Mouse (Mus musculus): ENCODE measurements around the gene Samd4. TPM values are rescaled to one million over a fixed set of nuclear protein-coding genes. Genes with fewer than 3 reads are reported as not detected.

Gene Samd4
- polyA plus RNA-seq, 1 experiment = 3.9 TPM

DNA sequence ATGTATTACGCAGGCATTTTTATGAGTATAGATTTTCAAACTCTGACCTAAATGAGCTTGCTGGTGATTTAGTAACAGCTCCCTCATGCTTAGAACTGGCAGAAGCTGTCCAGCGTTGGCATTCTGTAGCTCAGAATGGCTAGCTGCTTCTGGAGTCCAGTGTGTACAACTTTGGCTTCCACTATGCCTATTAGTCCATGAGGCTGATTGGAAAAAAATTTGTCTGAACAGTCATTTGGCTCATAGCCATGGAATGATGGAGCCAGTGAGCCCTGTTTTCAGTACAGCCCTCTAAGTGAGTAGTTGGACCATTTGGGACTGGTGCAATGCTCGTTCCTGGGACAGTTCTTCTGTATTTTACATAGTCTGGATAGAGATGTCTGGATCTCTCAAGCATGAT is 34.9 kb downstream of the Samd4 start:
- Histone ChIP-seq H3K36me3 (ENCODE audit: control insufficient read depth, insufficient read depth, low read length) (no peaks in the 10 kb centered on the region), H3K27ac (ENCODE audit: insufficient read depth, low read depth, low read length) (no peak overlapping the region), H3K4me1 (ENCODE audit: control insufficient read depth, insufficient read depth, low read length) (peaks cover 6% of the 10 kb centered on the region; the same call in 1 of the 2 replicates), H3K27me3 (replicated peaks; ENCODE audit: control insufficient read depth, insufficient read depth, low read length) (no peaks in the 10 kb centered on the region), H3K4me3 (ENCODE audit: insufficient read depth, low read depth, low read length) (no peak overlapping the region)
- 89% methylated on average over 3 of the region's 3 CpGs for WGBS
- no peak for DNase-seq
- TF ChIP-seq CTCF (conservative IDR thresholded peaks at IDR 0.05; ENCODE audit: insufficient read depth, insufficient read length, low read depth, low read length) = no peak

DNA sequence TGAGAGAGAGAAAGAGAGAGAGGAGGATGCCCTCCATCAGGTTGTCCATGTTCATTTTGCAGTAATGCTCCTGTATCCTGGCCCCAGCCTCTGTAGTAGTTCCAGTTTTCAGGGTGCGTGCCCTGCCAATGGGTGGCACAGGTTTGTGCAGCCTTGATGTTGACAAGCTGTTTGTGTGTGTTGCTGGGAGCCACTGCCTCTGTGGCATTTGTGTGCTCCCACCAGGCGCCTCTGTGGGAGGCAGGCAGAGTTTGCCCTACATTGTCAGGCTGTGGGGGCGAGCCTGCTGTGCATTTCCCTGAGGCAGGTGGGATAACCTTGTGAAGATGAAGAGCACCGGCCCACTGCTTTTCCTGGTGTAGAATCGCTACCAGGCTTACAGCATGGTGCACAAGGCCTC is 37.8 kb downstream of the Samd4 start:
- WGBS = 77% methylated on average over 5 of the region's 5 CpGs
- no peak for DNase-seq
- Histone ChIP-seq H3K36me3 (ENCODE audit: control insufficient read depth, insufficient read depth, low read length) (no peaks in the 10 kb centered on the region), H3K27me3 (replicated peaks; ENCODE audit: control insufficient read depth, insufficient read depth, low read length) (no peaks in the 10 kb centered on the region), H3K4me1 (ENCODE audit: control insufficient read depth, insufficient read depth, low read length) (0 out of 2 replicates have a peak, but pooled peaks cover 2% of the 10 kb centered on the region), H3K4me3 (ENCODE audit: insufficient read depth, low read depth, low read length) (no peak overlapping the region), H3K27ac (ENCODE audit: insufficient read depth, low read depth, low read length) (no peak overlapping the region)
- TF ChIP-seq CTCF (conservative IDR thresholded peaks at IDR 0.05; ENCODE audit: insufficient read depth, insufficient read length, low read depth, low read length) (no peak), POLR2A (IDR thresholded peaks at IDR 0.05; ENCODE audit: low read depth, low read length) (no peak)

DNA sequence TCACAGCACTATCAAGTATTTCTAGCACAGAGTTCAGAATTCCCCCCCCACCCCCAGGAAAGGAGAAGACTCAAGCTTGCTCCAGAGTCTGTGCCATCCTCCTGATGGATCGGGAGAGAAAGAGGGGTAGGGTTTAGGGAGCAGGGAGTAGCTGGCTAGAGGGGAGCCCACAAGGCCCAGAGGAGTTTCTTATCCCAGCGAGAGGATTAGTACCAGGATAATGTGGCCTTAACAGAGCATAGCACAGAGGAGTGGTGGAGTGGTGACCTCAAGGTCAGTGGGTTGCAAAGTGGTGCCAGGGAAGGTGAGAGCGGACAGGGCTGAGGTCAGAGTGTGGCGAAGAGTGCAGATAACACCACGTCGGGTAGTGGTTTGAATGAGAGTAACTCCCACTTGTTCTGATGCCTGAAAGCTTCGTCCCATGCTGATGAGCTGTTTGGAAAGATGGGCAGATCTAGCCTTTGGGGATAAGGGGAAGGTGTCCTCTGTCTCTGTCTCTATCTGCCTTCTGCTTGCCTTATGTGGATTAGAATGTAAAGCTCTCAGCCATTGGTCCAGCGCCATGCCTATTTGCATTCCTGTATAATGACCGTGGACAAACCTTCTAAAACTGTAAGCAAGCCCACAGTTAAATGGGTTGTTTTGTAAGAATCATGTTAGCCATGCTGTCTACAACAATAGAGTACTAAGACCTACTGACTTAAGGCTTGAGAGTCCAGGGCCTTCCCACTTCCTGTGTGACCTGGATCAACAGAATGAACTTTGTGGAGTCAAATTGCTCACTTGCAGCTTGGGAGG is 38.7 kb downstream of the Samd4 start:
- Histone ChIP-seq H3K27me3 (replicated peaks; ENCODE audit: control insufficient read depth, insufficient read depth, low read length) (no peaks in the 10 kb centered on the region), H3K4me3 (ENCODE audit: insufficient read depth, low read depth, low read length) (no peak overlapping the region), H3K4me1 (ENCODE audit: control insufficient read depth, insufficient read depth, low read length) (0 out of 2 replicates have a peak, but pooled peaks cover 2% of the 10 kb centered on the region), H3K27ac (ENCODE audit: insufficient read depth, low read depth, low read length) (no peak overlapping the region), H3K36me3 (ENCODE audit: control insufficient read depth, insufficient read depth, low read length) (no peaks in the 10 kb centered on the region)
- WGBS = 86% methylated on average over 9 of the region's 9 CpGs
- no peak for DNase-seq
- TF ChIP-seq POLR2A (IDR thresholded peaks at IDR 0.05; ENCODE audit: low read depth, low read length) (no peak), CTCF (conservative IDR thresholded peaks at IDR 0.05; ENCODE audit: insufficient read depth, insufficient read length, low read depth, low read length) (no peak)

DNA sequence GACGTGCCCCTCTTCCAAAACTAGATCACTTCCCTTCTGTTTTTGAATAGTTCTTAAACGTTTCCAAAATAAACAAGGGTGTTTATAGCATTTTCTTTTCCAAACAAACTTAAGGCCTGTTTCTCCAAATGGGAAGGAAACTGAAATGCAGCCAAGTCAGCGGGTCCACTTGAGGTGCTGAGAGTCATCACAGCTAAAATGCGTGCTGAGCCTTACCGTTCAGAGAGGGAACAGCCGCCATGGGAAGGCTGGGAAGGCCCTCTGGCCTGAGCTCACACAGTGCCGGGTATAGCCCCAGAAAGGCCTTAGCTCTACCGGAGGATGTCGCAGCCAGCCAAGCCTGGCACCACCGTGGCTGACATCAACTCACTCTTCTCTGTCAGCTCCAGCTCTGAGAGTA is 41.3 kb downstream of the Samd4 start:
- Histone ChIP-seq H3K4me3 (ENCODE audit: insufficient read depth, low read depth, low read length) (no peak overlapping the region), H3K36me3 (ENCODE audit: control insufficient read depth, insufficient read depth, low read length) (no peaks in the 10 kb centered on the region), H3K4me1 (ENCODE audit: control insufficient read depth, insufficient read depth, low read length) (0 out of 2 replicates have a peak, but pooled peaks cover 2% of the 10 kb centered on the region), H3K27ac (ENCODE audit: insufficient read depth, low read depth, low read length) (peak overlapping the region; percentile 66; the same call in 1 of the 2 replicates), H3K27me3 (replicated peaks; ENCODE audit: control insufficient read depth, insufficient read depth, low read length) (no peaks in the 10 kb centered on the region)
- whole genome bisulfite sequencing = 64% methylated on average over 10 of the region's 10 CpGs
- DNase-seq = peak; percentile 70
- TF ChIP-seq CTCF (conservative IDR thresholded peaks at IDR 0.05; ENCODE audit: insufficient read depth, insufficient read length, low read depth, low read length) (no peak), POLR2A (IDR thresholded peaks at IDR 0.05; ENCODE audit: low read depth, low read length) (no peak)

- no peak for DNase-seq
- whole genome bisulfite sequencing = 71% methylated on average over 5 of the region's 5 CpGs
- Histone ChIP-seq H3K36me3 (ENCODE audit: control insufficient read depth, insufficient read depth, low read length) (no peaks in the 10 kb centered on the region), H3K4me3 (ENCODE audit: insufficient read depth, low read depth, low read length) (no peak overlapping the region), H3K4me1 (ENCODE audit: control insufficient read depth, insufficient read depth, low read length) (0 out of 2 replicates have a peak, but pooled peaks cover 2% of the 10 kb centered on the region), H3K27me3 (replicated peaks; ENCODE audit: control insufficient read depth, insufficient read depth, low read length) (no peaks in the 10 kb centered on the region), H3K27ac (ENCODE audit: insufficient read depth, low read depth, low read length) (no peak overlapping the region)
- TF ChIP-seq CTCF (conservative IDR thresholded peaks at IDR 0.05; ENCODE audit: insufficient read depth, insufficient read length, low read depth, low read length) (no peak), POLR2A (IDR thresholded peaks at IDR 0.05; ENCODE audit: low read depth, low read length) (no peak)
Measured at GRCm38 (mm10) chr14:46924422-46924821, 41.8 kb downstream of the Samd4 start.

DNA sequence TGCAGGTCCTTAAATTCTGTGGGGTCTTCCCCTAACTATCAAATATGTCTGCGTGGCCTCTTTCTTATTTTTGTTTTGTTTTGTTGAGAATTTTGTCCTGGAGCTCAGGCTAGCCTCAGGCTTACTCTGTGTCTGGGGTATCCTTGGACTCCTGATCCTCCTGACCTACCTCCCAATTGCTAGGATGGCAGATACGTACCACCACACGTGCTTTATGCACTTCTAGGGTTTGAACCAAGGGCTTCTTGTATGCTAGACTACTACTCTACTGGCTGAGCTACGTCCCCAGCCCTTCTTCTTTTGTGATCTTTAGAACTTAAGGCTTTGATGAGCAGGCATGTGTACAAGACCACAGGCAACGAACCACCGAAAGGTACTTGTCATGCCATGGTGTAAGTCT is 45.9 kb downstream of the Samd4 start:
- WGBS = 98% methylated on average over 6 of the region's 6 CpGs
- TF ChIP-seq POLR2A (IDR thresholded peaks at IDR 0.05; ENCODE audit: low read depth, low read length) = no peak
- TF ChIP-seq CTCF (conservative IDR thresholded peaks at IDR 0.05; ENCODE audit: insufficient read depth, insufficient read length, low read depth, low read length) = no peak
- Histone ChIP-seq H3K4me3 (ENCODE audit: insufficient read depth, low read depth, low read length) (no peak overlapping the region), H3K27ac (ENCODE audit: insufficient read depth, low read depth, low read length) (no peak overlapping the region), H3K27me3 (replicated peaks; ENCODE audit: control insufficient read depth, insufficient read depth, low read length) (no peaks in the 10 kb centered on the region), H3K36me3 (ENCODE audit: control insufficient read depth, insufficient read depth, low read length) (no peaks in the 10 kb centered on the region), H3K4me1 (ENCODE audit: control insufficient read depth, insufficient read depth, low read length) (0 out of 2 replicates have a peak, but pooled peaks cover 4% of the 10 kb centered on the region)
- no peak for DNase-seq

GRCm38 (mm10) chr14:46932121-46932520 is 49.5 kb downstream of the Samd4 start:
- H3K4me1 ChIP-seq (ENCODE audit: control insufficient read depth, insufficient read depth, low read length) = 0 out of 2 replicates have a peak, but pooled peaks cover 4% of the 10 kb centered on the region
- no peaks in the 10 kb centered on the region for H3K27me3 ChIP-seq (replicated peaks; ENCODE audit: control insufficient read depth, insufficient read depth, low read length)
- no peak for DNase-seq
- no peak overlapping the region for H3K4me3 ChIP-seq (ENCODE audit: insufficient read depth, low read depth, low read length)
- H3K27ac ChIP-seq (ENCODE audit: insufficient read depth, low read depth, low read length) = no peak overlapping the region
- H3K36me3 ChIP-seq (ENCODE audit: control insufficient read depth, insufficient read depth, low read length) = no peaks in the 10 kb centered on the region
- TF ChIP-seq CTCF (conservative IDR thresholded peaks at IDR 0.05; ENCODE audit: insufficient read depth, insufficient read length, low read depth, low read length) (no peak), POLR2A (IDR thresholded peaks at IDR 0.05; ENCODE audit: low read depth, low read length) (no peak)
- 91% methylated on average over 13 of the region's 13 CpGs for WGBS

Data from kidney, adult 2 months (tissue).